ENCODE assay signal across 9 mouse cellular contexts in the genomic region with DNA sequence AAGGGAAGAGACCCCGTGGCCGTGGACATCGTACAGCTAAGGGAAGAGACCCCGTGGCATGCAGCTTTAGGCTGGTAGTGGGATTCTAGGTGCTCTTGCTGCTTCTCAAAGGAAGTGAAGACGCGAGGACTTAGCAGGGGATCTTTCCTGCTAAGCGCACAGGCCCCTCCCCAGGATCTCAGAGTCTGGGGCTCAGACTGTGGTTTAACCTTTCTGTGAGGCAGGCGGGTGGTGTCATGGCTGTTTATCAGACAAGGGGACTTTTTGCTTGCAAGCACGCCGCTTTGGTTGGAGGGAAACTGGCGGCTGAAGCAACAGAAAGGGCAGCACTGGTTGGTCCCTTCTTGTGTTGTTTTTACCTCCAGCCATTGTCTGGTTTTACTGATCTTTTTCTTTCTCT. TPM values are rescaled to one million over a fixed set of nuclear protein-coding genes. Genes with fewer than 3 reads are reported as not detected.
DNase-seq lines count a peak whose midpoint lies in the region; ATAC-seq and TF ChIP-seq lines count a peak whose summit lies in the region.
"Had no signal": no experiment of that assay in that cellular context is flagged by ENCODE, and none has a peak within 500 bp of the region (broad histone marks: within the 10 kb centered on the region; RNA-seq: fewer than 3 reads in every experiment).

No protein-coding gene starts in this region.

- ATAC-seq in heart, embryonic 11.5 days (replicated peaks; ENCODE audit: insufficient number of reproducible peaks, low FRiP score, low TSS enrichment) = no peak
- no peak for ATAC-seq in hindbrain, embryonic 15.5 days (ENCODE audit: low FRiP score, low read depth)

- WGBS in heart, embryonic 11.5 days (ENCODE audit: insufficient replicate concordance) = 15% methylated on average over 11 of the region's 11 CpGs
- 6% methylated on average over 11 of the region's 11 CpGs for WGBS in hindbrain, embryonic 15.5 days

- TF ChIP-seq RAD21 in MEL (IDR thresholded peaks at IDR 0.05; ENCODE audit: low read depth, low read length) = no peak

- no peak overlapping the region for H3K27ac ChIP-seq in heart, embryonic 11.5 days (ENCODE audit: low read depth, low read length)
- no peak overlapping the region for H3K27ac ChIP-seq in MEL (ENCODE audit: control insufficient read depth, low read depth, low read length)
- H3K27ac ChIP-seq in hindbrain, embryonic 15.5 days (replicated peaks) = no peak overlapping the region

- H3K4me2 ChIP-seq in heart, embryonic 11.5 days = peak overlapping the region; percentile 50
- peak overlapping the region; percentile 28 for H3K4me2 ChIP-seq in hindbrain, embryonic 15.5 days

- TF ChIP-seq CTCF in MEL (IDR thresholded peaks at IDR 0.05 in 2 of 3, conservative IDR thresholded peaks at IDR 0.05 in 1 of 3; ENCODE audit: control insufficient read depth in 1 of 3, insufficient read depth in 1 of 3, low read depth in 2 of 3, low read length in 3 of 3, poor library complexity in 1 of 3, severe bottlenecking in 1 of 3) = no peak

- no peaks in the 10 kb centered on the region for H3K27me3 ChIP-seq in heart, embryonic 11.5 days (ENCODE audit: control insufficient read depth, insufficient read depth, low read length)
- H3K27me3 ChIP-seq in MEL (ENCODE audit: control insufficient read depth in 1 of 2, insufficient read depth in 2 of 2, low read length in 2 of 2) = peaks cover 4 to 7% of the 10 kb centered on the region in 2 experiments
- H3K27me3 ChIP-seq in hindbrain, embryonic 15.5 days = no peaks in the 10 kb centered on the region

- TF ChIP-seq POLR2A in MEL (IDR thresholded peaks at IDR 0.05; ENCODE audit: control insufficient read depth in 1 of 2, insufficient read depth in 1 of 2, low read depth in 1 of 2, low read length in 2 of 2, poor library complexity in 1 of 2) = no peak

- no peak for TF ChIP-seq EP300 in MEL (IDR thresholded peaks at IDR 0.05; ENCODE audit: low read depth in 1 of 2, low read length in 2 of 2)

- 0 out of 2 replicates have a peak, but pooled peaks cover 6% of the 10 kb centered on the region for H3K36me3 ChIP-seq in heart, embryonic 11.5 days (ENCODE audit: control insufficient read depth, insufficient read depth, low read length)
- H3K36me3 ChIP-seq in MEL (ENCODE audit: control insufficient read depth in 1 of 2, insufficient read depth in 2 of 2, low read length in 2 of 2) = no peaks in the 10 kb centered on the region
- H3K36me3 ChIP-seq in hindbrain, embryonic 15.5 days = peaks cover 76% of the 10 kb centered on the region

- intact Hi-C loops in left cerebral cortex, postnatal 36 days (cut with DNase I) = no loop called here

- H3K4me1 ChIP-seq in heart, embryonic 11.5 days (ENCODE audit: control insufficient read depth, insufficient read depth, low read length) = peaks cover 10% of the 10 kb centered on the region
- H3K4me1 ChIP-seq in MEL (ENCODE audit: control insufficient read depth in 1 of 2, insufficient read depth in 2 of 2, low read length in 2 of 2) = peaks cover 0 to 3% of the 10 kb centered on the region in 2 experiments; a peak in 1 of 4 replicates
- H3K4me1 ChIP-seq in hindbrain, embryonic 15.5 days (replicated peaks) = 0 out of 2 replicates have a peak, but pooled peaks cover 5% of the 10 kb centered on the region

- H3K9ac ChIP-seq in heart, embryonic 11.5 days (ENCODE audit: low read depth, low read length) = peak overlapping the region; percentile 59
- peak overlapping the region; percentile 19; the same call in 1 of the 2 replicates for H3K9ac ChIP-seq in MEL (ENCODE audit: control insufficient read depth, low read depth, low read length, poor library complexity, severe bottlenecking)
- no peak overlapping the region for H3K9ac ChIP-seq in hindbrain, embryonic 15.5 days

- peak overlapping the region; percentile 14; the same call in 1 of the 2 replicates for H3K4me3 ChIP-seq in heart, embryonic 11.5 days (ENCODE audit: low read depth, low read length)
- peak overlapping the region; percentile 5 to 52; a peak in 3 of 4 replicates for H3K4me3 ChIP-seq in MEL (ENCODE audit: control insufficient read depth in 1 of 2, insufficient read depth in 1 of 2, low read depth in 2 of 2, low read length in 2 of 2)
- H3K4me3 ChIP-seq in hindbrain, embryonic 15.5 days = no peak overlapping the region

- H3K79me2 ChIP-seq in MEL (ENCODE audit: control insufficient read depth, insufficient read depth, low read length, poor library complexity) = no peaks in the 10 kb centered on the region

- no peak for DNase-seq in heart, adult 9 months (ENCODE audit: low spot score in 2 of 2)
- peak; percentile 51 for DNase-seq in MEL (ENCODE audit: low read depth, low spot score)
- peak; percentile 29 for DNase-seq in neural tube, embryonic 10.5 days (ENCODE audit: extremely low spot score, low spot score)
- no peak for DNase-seq in right cerebral cortex, adult 2 months (ENCODE audit: low spot score in 2 of 2)
- DNase-seq in left cerebral cortex, postnatal 36 days (ENCODE audit: low spot score in 2 of 2) = no peak
- no peak for DNase-seq in gastrocnemius, adult 8-10 months (ENCODE audit: low spot score in 2 of 2)
- DNase-seq: cerebellum, adult 2 months had no signal

- no peaks in the 10 kb centered on the region for H3K9me3 ChIP-seq in heart, embryonic 11.5 days (replicated peaks; ENCODE audit: control insufficient read depth, low read length)
- no peaks in the 10 kb centered on the region for H3K9me3 ChIP-seq in MEL (replicated peaks; ENCODE audit: insufficient read depth, low read length)
- no peaks in the 10 kb centered on the region for H3K9me3 ChIP-seq in hindbrain, embryonic 15.5 days

TF ChIP-seq in MEL, 35 proteins besides CTCF, POLR2A, EP300 and RAD21:
- 0 out of 2 replicates have a peak, but pooled peaks have one; percentile 43 for TF ChIP-seq SIN3A (IDR thresholded peaks at IDR 0.05; ENCODE audit: low read length)
- no peak for TF ChIP-seq GATA1 (IDR thresholded peaks at IDR 0.05; ENCODE audit: low read depth, low read length)
- 0 out of 2 replicates have a peak, but pooled peaks have one; percentile 19 for TF ChIP-seq MAX (IDR thresholded peaks at IDR 0.05; ENCODE audit: low read length)

RNA-seq across cellular contexts. Expression of gene Ikzf4, which starts 8.8 kb away (rescaled TPM):
- polyA plus RNA-seq in heart, embryonic 11.5 days (2014; fragmentation: Nextera tagmentation; extraction: Ambion mirVana) = 1.9 and 2.3 TPM in 2 replicates
- total RNA-seq in MEL (2012; rRNA removed) = not detected in 2 replicates
- polyA plus RNA-seq in MEL (2012; ENCODE audit: insufficient read depth in 1 of 2, insufficient read length in 2 of 2, low read depth in 1 of 2, low replicate concordance in 2 of 2, missing spikeins in 1 of 2) = under 1 TPM in 1 of 2 experiments, not detected in 1; 0.03 TPM
- 15.1 and 18.3 TPM in 2 replicates for polyA plus RNA-seq in hindbrain, embryonic 15.5 days (2015; fragmentation: Nextera tagmentation; extraction: Ambion mirVana)
- total RNA-seq in left cerebral cortex, postnatal 36 days (2021) = 10 to 100 TPM; 10.2 to 19.0 TPM
- total RNA-seq in gastrocnemius, adult 8-10 months (2022) = under 1 TPM in 3 of 4 experiments, not detected in 1; 0.24 to 0.51 (median 0.34) TPM

RNA-seq across cellular contexts. Expression of gene Rps26, which starts 10.5 kb away (rescaled TPM):
- 551 and 604 TPM in 2 replicates for polyA plus RNA-seq in heart, embryonic 11.5 days (2014; fragmentation: Nextera tagmentation; extraction: Ambion mirVana)
- 2,338 and 2,523 TPM in 2 replicates for total RNA-seq in MEL (2012; rRNA removed)
- 1,000 to 10,000 TPM in 1 of 2 experiments, not detected in 1; 2,530 TPM for polyA plus RNA-seq in MEL (2012; ENCODE audit: insufficient read depth in 1 of 2, insufficient read length in 2 of 2, low read depth in 1 of 2, low replicate concordance in 2 of 2, missing spikeins in 1 of 2)
- 359 and 409 TPM in 2 replicates for polyA plus RNA-seq in hindbrain, embryonic 15.5 days (2015; fragmentation: Nextera tagmentation; extraction: Ambion mirVana)
- 100 to 1,000 TPM; 245 to 252 TPM for total RNA-seq in left cerebral cortex, postnatal 36 days (2021)
- total RNA-seq in gastrocnemius, adult 8-10 months (2022) = 100 to 1,000 TPM; 166 to 361 (median 250) TPM

RNA-seq across cellular contexts. Expression of gene Suox, which starts 36.9 kb away (rescaled TPM):
- 11.1 and 12.4 TPM in 2 replicates for polyA plus RNA-seq in heart, embryonic 11.5 days (2014; fragmentation: Nextera tagmentation; extraction: Ambion mirVana)
- 4.7 and 4.9 TPM in 2 replicates for total RNA-seq in MEL (2012; rRNA removed)
- polyA plus RNA-seq in MEL (2012; ENCODE audit: insufficient read depth in 1 of 2, insufficient read length in 2 of 2, low read depth in 1 of 2, low replicate concordance in 2 of 2, missing spikeins in 1 of 2) = 1 to 10 TPM in 1 of 2 experiments, not detected in 1; 7.2 TPM
- polyA plus RNA-seq in hindbrain, embryonic 15.5 days (2015; fragmentation: Nextera tagmentation; extraction: Ambion mirVana) = 14.5 TPM in 2 replicates
- total RNA-seq in left cerebral cortex, postnatal 36 days (2021) = 10 to 100 TPM; 12.0 to 12.6 TPM
- total RNA-seq in gastrocnemius, adult 8-10 months (2022) = 10 to 100 TPM; 32.2 to 37.4 (median 33.8) TPM

RNA-seq across cellular contexts. Expression of gene Erbb3, which starts 47.6 kb away (rescaled TPM):
- polyA plus RNA-seq in heart, embryonic 11.5 days (2014; fragmentation: Nextera tagmentation; extraction: Ambion mirVana) = 5.8 and 9.1 TPM in 2 replicates
- 0.39 and 0.42 TPM in 2 replicates for total RNA-seq in MEL (2012; rRNA removed)
- polyA plus RNA-seq in MEL (2012; ENCODE audit: insufficient read depth in 1 of 2, insufficient read length in 2 of 2, low read depth in 1 of 2, low replicate concordance in 2 of 2, missing spikeins in 1 of 2) = under 1 TPM in 1 of 2 experiments, not detected in 1; 0.29 TPM
- polyA plus RNA-seq in hindbrain, embryonic 15.5 days (2015; fragmentation: Nextera tagmentation; extraction: Ambion mirVana) = 1.2 and 2.1 TPM in 2 replicates
- total RNA-seq in left cerebral cortex, postnatal 36 days (2021) = 1 to 10 TPM; 6.5 to 9.4 TPM
- 1 to 10 TPM; 2.1 to 2.7 (median 2.2) TPM for total RNA-seq in gastrocnemius, adult 8-10 months (2022)

RNA-seq across cellular contexts. Expression of gene Rab5b, which starts 59.1 kb away (rescaled TPM):
- polyA plus RNA-seq in heart, embryonic 11.5 days (2014; fragmentation: Nextera tagmentation; extraction: Ambion mirVana) = 51.3 and 64.5 TPM in 2 replicates
- total RNA-seq in MEL (2012; rRNA removed) = 16.2 and 18.7 TPM in 2 replicates
- 10 to 100 TPM; 23.3 to 45.7 TPM for polyA plus RNA-seq in MEL (2012; ENCODE audit: insufficient read depth in 1 of 2, insufficient read length in 2 of 2, low read depth in 1 of 2, low replicate concordance in 2 of 2, missing spikeins in 1 of 2)
- 113 and 121 TPM in 2 replicates for polyA plus RNA-seq in hindbrain, embryonic 15.5 days (2015; fragmentation: Nextera tagmentation; extraction: Ambion mirVana)
- 100 to 1,000 TPM; 129 to 134 TPM for total RNA-seq in left cerebral cortex, postnatal 36 days (2021)
- 100 to 1,000 TPM in 3 of 4 experiments, 10 to 100 TPM in 1; 97.0 to 103 (median 102) TPM for total RNA-seq in gastrocnemius, adult 8-10 months (2022)

Comparison
In these comparisons a context has a peak if more than half of its experiments do, and no peak if none do; other contexts are left out.
1. DNase-seq: peak in MEL (single experiment) and neural tube, embryonic 10.5 days (single experiment); none in heart, adult 9 months (0 of 2), right cerebral cortex, adult 2 months (0 of 2), left cerebral cortex, postnatal 36 days (0 of 2) and gastrocnemius, adult 8-10 months (0 of 2).